Mouse (Mus musculus): Measurements from ENCODE around the gene Macf1. TPM values are rescaled to one million over a fixed set of nuclear protein-coding genes. Genes with fewer than 3 reads are reported as not detected.
"Not testable (repeated sequence)": the region's sequence is repeated elsewhere in the genome, so short reads cannot be mapped to it uniquely, and the experiment has no call there.

Gene Macf1
- polyA plus RNA-seq, 1 experiment = 88.5 TPM

GRCm38 (mm10) chr4:123453729-123454128 is 230.4 kb downstream of the Macf1 start:
- TF ChIP-seq MAX (IDR thresholded peaks at IDR 0.05; ENCODE audit: low read depth) (no peak), MYOG (IDR thresholded peaks at IDR 0.05; ENCODE audit: control insufficient read depth in 1 of 3, insufficient read depth in 1 of 3, insufficient read length in 2 of 3, low read depth in 2 of 3) (peak in 2 of 3 experiments; percentile 23 to 51), MYOD1 (IDR thresholded peaks at IDR 0.05; ENCODE audit: control insufficient read depth in 1 of 3, insufficient read length in 2 of 3, low read depth in 2 of 3) (peak in 1 of 3 experiments; percentile 31)
- H3K79me2 ChIP-seq (ENCODE audit: control insufficient read depth, insufficient read depth) = no peaks in the 10 kb centered on the region
- H3K4me3 ChIP-seq = no peak overlapping the region
- H3ac ChIP-seq (ENCODE audit: control insufficient read depth, insufficient read length) = no peak overlapping the region
- no peaks in the 10 kb centered on the region for H3K27me3 ChIP-seq (ENCODE audit: control insufficient read depth, insufficient read depth, insufficient read length)
- peaks cover 70% of the 10 kb centered on the region for H3K36me3 ChIP-seq (ENCODE audit: control insufficient read depth, insufficient read depth)
- H3K4me2 ChIP-seq (ENCODE audit: low read depth) = no peak overlapping the region

- no peak overlapping the region for H3K4me2 ChIP-seq (ENCODE audit: low read depth)
- no peaks in the 10 kb centered on the region for H3K27me3 ChIP-seq (ENCODE audit: control insufficient read depth, insufficient read depth, insufficient read length)
- TF ChIP-seq REST (IDR thresholded peaks at IDR 0.05; ENCODE audit: insufficient read depth, insufficient read length) (no peak), MYOG (IDR thresholded peaks at IDR 0.05; ENCODE audit: control insufficient read depth in 1 of 3, insufficient read depth in 1 of 3, insufficient read length in 2 of 3, low read depth in 2 of 3) (peak in 1 of 3 experiments; percentile 18), MAX (IDR thresholded peaks at IDR 0.05; ENCODE audit: low read depth) (no peak), TCF3 (IDR thresholded peaks at IDR 0.05; ENCODE audit: insufficient read length, low read depth) (no peak), MYOD1 (IDR thresholded peaks at IDR 0.05; ENCODE audit: control insufficient read depth in 1 of 3, insufficient read length in 2 of 3, low read depth in 2 of 3) (peak in 1 of 3 experiments; percentile 27)
- H3ac ChIP-seq (ENCODE audit: control insufficient read depth, insufficient read length) = no peak overlapping the region
- peaks cover 66% of the 10 kb centered on the region for H3K36me3 ChIP-seq (ENCODE audit: control insufficient read depth, insufficient read depth)
- H3K79me2 ChIP-seq (ENCODE audit: control insufficient read depth, insufficient read depth) = no peaks in the 10 kb centered on the region
- no peak overlapping the region for H3K4me3 ChIP-seq
Measured at GRCm38 (mm10) chr4:123451991-123452390, 232.2 kb downstream of the Macf1 start.

- H3K4me2 ChIP-seq (ENCODE audit: low read depth) = no peak overlapping the region
- H3K27me3 ChIP-seq (ENCODE audit: control insufficient read depth, insufficient read depth, insufficient read length) = no peaks in the 10 kb centered on the region
- TF ChIP-seq MYOG (IDR thresholded peaks at IDR 0.05; ENCODE audit: control insufficient read depth in 1 of 3, insufficient read depth in 1 of 3, insufficient read length in 2 of 3, low read depth in 2 of 3) (no peak), USF1 (IDR thresholded peaks at IDR 0.05; ENCODE audit: low read depth) (peak; percentile 64)
- H3K4me3 ChIP-seq = no peak overlapping the region
- peaks cover 49% of the 10 kb centered on the region for H3K36me3 ChIP-seq (ENCODE audit: control insufficient read depth, insufficient read depth)
- H3ac ChIP-seq (ENCODE audit: control insufficient read depth, insufficient read length) = no peak overlapping the region
- H3K79me2 ChIP-seq (ENCODE audit: control insufficient read depth, insufficient read depth) = no peaks in the 10 kb centered on the region
Measured at GRCm38 (mm10) chr4:123449304-123449703, 234.9 kb downstream of the Macf1 start.

GRCm38 (mm10) chr4:123448015-123448414 is 236.1 kb downstream of the Macf1 start:
- TF ChIP-seq E2F4 (IDR thresholded peaks at IDR 0.05; ENCODE audit: insufficient read depth) (no peak), REST (IDR thresholded peaks at IDR 0.05; ENCODE audit: insufficient read depth, insufficient read length) (no peak), TCF12 (IDR thresholded peaks at IDR 0.05; ENCODE audit: insufficient read depth, poor library complexity, severe bottlenecking) (no peak), MYOD1 (IDR thresholded peaks at IDR 0.05; ENCODE audit: control insufficient read depth in 1 of 3, insufficient read length in 2 of 3, low read depth in 2 of 3) (no peak), CEBPB (IDR thresholded peaks at IDR 0.05; ENCODE audit: insufficient read depth, poor library complexity, severe bottlenecking) (no peak), POLR2A (IDR thresholded peaks at IDR 0.05; ENCODE audit: insufficient read length, low read depth) (no peak), SRF (IDR thresholded peaks at IDR 0.05; ENCODE audit: control insufficient read depth, insufficient read length, low read depth) (no peak), USF1 (IDR thresholded peaks at IDR 0.05; ENCODE audit: low read depth) (no peak), MYOG (IDR thresholded peaks at IDR 0.05; ENCODE audit: control insufficient read depth in 1 of 3, insufficient read depth in 1 of 3, insufficient read length in 2 of 3, low read depth in 2 of 3) (no peak), MAX (IDR thresholded peaks at IDR 0.05; ENCODE audit: low read depth) (no peak), POLR2AphosphoS2 (IDR thresholded peaks at IDR 0.05; ENCODE audit: insufficient read length, low read depth) (no peak)
- Histone ChIP-seq H3ac (ENCODE audit: control insufficient read depth, insufficient read length) (no peak overlapping the region), H3K4me2 (ENCODE audit: low read depth) (no peak overlapping the region), H3K4me3 (no peak overlapping the region), H3K27me3 (ENCODE audit: control insufficient read depth, insufficient read depth, insufficient read length) (no peaks in the 10 kb centered on the region), H3K36me3 (ENCODE audit: control insufficient read depth, insufficient read depth) (peaks cover 51% of the 10 kb centered on the region), H3K79me2 (ENCODE audit: control insufficient read depth, insufficient read depth) (no peaks in the 10 kb centered on the region)

GRCm38 (mm10) chr4:123447251-123447650 is 236.9 kb downstream of the Macf1 start:
- H3K4me2 ChIP-seq (ENCODE audit: low read depth) = peak overlapping the region; percentile 67
- no peak overlapping the region for H3K4me3 ChIP-seq
- peaks cover 44% of the 10 kb centered on the region for H3K36me3 ChIP-seq (ENCODE audit: control insufficient read depth, insufficient read depth)
- H3K79me2 ChIP-seq (ENCODE audit: control insufficient read depth, insufficient read depth) = no peaks in the 10 kb centered on the region
- H3K27me3 ChIP-seq (ENCODE audit: control insufficient read depth, insufficient read depth, insufficient read length) = no peaks in the 10 kb centered on the region
- no peak overlapping the region for H3ac ChIP-seq (ENCODE audit: control insufficient read depth, insufficient read length)
- peak in 2 of 3 experiments; percentile 25 to 39 for TF ChIP-seq MYOG (IDR thresholded peaks at IDR 0.05; ENCODE audit: control insufficient read depth in 1 of 3, insufficient read depth in 1 of 3, insufficient read length in 2 of 3, low read depth in 2 of 3)
- TF ChIP-seq MYOD1 (IDR thresholded peaks at IDR 0.05; ENCODE audit: control insufficient read depth in 1 of 3, insufficient read length in 2 of 3, low read depth in 2 of 3) = peak in 2 of 3 experiments; percentile 55 to 66
- TF ChIP-seq POLR2AphosphoS2 (IDR thresholded peaks at IDR 0.05; ENCODE audit: insufficient read length, low read depth) = no peak

GRCm38 (mm10) chr4:123446754-123447153 is 237.4 kb downstream of the Macf1 start:
- H3K79me2 ChIP-seq (ENCODE audit: control insufficient read depth, insufficient read depth) = no peaks in the 10 kb centered on the region
- H3K4me3 ChIP-seq = no peak overlapping the region
- peak overlapping the region; percentile 67 for H3K4me2 ChIP-seq (ENCODE audit: low read depth)
- H3K27me3 ChIP-seq (ENCODE audit: control insufficient read depth, insufficient read depth, insufficient read length) = no peaks in the 10 kb centered on the region
- H3ac ChIP-seq (ENCODE audit: control insufficient read depth, insufficient read length) = no peak overlapping the region
- TF ChIP-seq MAX (IDR thresholded peaks at IDR 0.05; ENCODE audit: low read depth) (no peak), POLR2A (IDR thresholded peaks at IDR 0.05; ENCODE audit: insufficient read length, low read depth) (no peak), TCF3 (IDR thresholded peaks at IDR 0.05; ENCODE audit: insufficient read length, low read depth) (no peak), SRF (IDR thresholded peaks at IDR 0.05; ENCODE audit: control insufficient read depth, insufficient read length, low read depth) (no peak), REST (IDR thresholded peaks at IDR 0.05; ENCODE audit: insufficient read depth, insufficient read length) (no peak), USF1 (IDR thresholded peaks at IDR 0.05; ENCODE audit: low read depth) (no peak), E2F4 (IDR thresholded peaks at IDR 0.05; ENCODE audit: insufficient read depth) (no peak), POLR2AphosphoS2 (IDR thresholded peaks at IDR 0.05; ENCODE audit: insufficient read length, low read depth) (no peak), CEBPB (IDR thresholded peaks at IDR 0.05; ENCODE audit: insufficient read depth, poor library complexity, severe bottlenecking) (no peak), MYOD1 (IDR thresholded peaks at IDR 0.05; ENCODE audit: control insufficient read depth in 1 of 3, insufficient read length in 2 of 3, low read depth in 2 of 3) (no peak), MYOG (IDR thresholded peaks at IDR 0.05; ENCODE audit: control insufficient read depth in 1 of 3, insufficient read depth in 1 of 3, insufficient read length in 2 of 3, low read depth in 2 of 3) (no peak), TCF12 (IDR thresholded peaks at IDR 0.05; ENCODE audit: insufficient read depth, poor library complexity, severe bottlenecking) (no peak)
- peaks cover 46% of the 10 kb centered on the region for H3K36me3 ChIP-seq (ENCODE audit: control insufficient read depth, insufficient read depth)

GRCm38 (mm10) chr4:123446221-123446620 is 237.9 kb downstream of the Macf1 start:
- H3ac ChIP-seq (ENCODE audit: control insufficient read depth, insufficient read length); H3K4me2 ChIP-seq (ENCODE audit: low read depth); H3K79me2 ChIP-seq (ENCODE audit: control insufficient read depth, insufficient read depth); H3K4me3 ChIP-seq; H3K27me3 ChIP-seq (ENCODE audit: control insufficient read depth, insufficient read depth, insufficient read length): not testable (repeated sequence)
- peaks cover 46% of the 10 kb centered on the region for H3K36me3 ChIP-seq (ENCODE audit: control insufficient read depth, insufficient read depth)
